Mouse (Mus musculus) inflammation-experienced regulatory T-cells (primary cell): ENCODE data around the gene Dcaf7. TPM values are rescaled to one million over a fixed set of nuclear protein-coding genes. Genes with fewer than 3 reads are reported as not detected.

Source experiments
- polyA plus RNA-seq, 2 experiments: library from polyadenylated mRNA; unstranded; fragments of 100-300 nt; shearing (Covaris generic); gene quantifications; one replicate each; pipeline ENCODE4 v1.2.1; 2017

The Dcaf7 gene
- polyA plus RNA-seq, result 100 to 1,000 TPM in 1 of 2 experiments, 10 to 100 TPM in 1; 81.3 to 108 TPM

DNA sequence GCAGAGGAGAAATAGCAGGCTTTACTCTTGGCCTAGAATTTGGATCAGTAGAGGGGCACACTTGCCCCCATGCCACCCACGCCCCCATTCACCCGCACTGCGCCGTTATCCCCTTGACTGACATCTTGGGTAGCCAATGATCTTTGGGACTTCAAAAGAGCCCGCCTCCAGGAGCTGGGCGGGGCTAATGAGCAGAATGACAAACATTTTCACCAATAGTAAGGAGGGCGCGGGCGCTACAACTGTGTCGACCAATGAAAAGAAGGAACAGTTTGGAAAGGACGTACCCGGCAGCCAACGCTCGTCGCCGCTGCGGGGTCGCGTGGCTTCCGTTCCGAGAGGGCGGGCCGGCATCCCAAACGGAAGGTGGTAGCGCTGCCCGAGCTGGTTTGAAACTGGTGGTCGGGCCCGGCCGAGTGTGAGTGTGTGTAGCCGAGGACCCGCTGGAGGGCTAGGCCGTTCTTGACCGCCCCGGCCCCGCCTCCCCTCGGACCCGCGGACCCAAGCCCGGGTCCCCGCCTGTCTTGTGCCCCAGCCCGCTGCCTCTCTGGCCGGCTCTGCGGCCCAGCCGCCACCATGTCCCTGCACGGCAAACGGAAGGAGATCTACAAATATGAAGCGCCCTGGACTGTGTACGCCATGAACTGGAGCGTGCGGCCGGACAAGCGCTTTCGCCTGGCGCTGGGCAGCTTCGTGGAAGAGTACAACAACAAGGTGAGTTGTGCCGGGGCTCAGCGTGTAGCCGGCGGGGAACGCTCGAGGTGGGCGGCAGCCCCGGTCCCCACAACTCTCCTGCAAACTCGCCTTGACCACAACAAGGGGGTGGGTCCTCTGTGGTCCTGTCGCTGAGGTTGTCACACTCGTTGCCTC, at the start of gene Dcaf7:
Gene Dcaf7, plus strand, starts transcription at position 325 of the 870 bp plus-strand sequence.

DNA sequence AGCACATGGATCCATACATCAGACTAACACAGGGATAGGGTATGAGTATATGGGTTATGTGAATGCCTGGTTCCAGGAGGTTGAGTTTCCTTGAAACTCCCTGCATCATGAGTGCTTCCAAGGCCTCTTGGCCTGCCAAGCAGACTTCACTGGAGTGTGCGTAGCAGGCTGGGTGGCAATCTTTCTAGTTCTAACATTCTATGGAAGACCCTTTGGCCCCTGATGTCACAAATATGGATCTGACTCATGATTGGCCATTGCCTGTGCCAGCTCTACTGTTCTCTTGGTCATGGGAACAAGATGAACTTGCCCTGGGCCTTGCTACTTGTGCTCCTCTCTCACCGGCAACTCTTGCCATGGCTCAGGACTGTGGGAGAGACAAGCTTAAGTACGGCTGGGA, 42.3 kb upstream of the Dcaf7 start, which contains the start of gene Ace3:
Gene Ace3, plus strand, starts transcription at position 301 of the 400 bp plus-strand sequence.

DNA sequence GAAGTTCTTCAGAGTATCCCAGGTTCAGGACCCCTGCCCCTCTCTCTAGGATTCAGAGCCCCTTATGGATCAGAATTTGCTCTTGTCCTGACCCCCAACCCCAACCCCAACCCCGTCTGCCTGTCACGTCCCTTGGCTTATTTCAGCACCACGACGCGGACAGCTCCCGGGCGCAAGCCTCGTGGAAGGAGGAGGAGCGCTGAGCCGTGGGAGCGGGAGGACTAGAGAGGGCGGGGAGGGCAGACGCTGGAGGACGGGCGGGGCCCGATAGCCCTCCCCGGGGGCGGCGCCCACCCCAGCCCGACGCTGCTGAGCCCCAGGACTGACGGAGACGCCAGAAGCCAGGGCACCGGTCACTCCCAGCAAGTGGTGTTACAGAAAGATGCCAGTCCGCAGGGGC, 28.9 kb upstream of the Dcaf7 start, which contains the start of gene Kcnh6:
Gene Kcnh6, plus strand, starts transcription at position 304 of the 400 bp plus-strand sequence.

DNA sequence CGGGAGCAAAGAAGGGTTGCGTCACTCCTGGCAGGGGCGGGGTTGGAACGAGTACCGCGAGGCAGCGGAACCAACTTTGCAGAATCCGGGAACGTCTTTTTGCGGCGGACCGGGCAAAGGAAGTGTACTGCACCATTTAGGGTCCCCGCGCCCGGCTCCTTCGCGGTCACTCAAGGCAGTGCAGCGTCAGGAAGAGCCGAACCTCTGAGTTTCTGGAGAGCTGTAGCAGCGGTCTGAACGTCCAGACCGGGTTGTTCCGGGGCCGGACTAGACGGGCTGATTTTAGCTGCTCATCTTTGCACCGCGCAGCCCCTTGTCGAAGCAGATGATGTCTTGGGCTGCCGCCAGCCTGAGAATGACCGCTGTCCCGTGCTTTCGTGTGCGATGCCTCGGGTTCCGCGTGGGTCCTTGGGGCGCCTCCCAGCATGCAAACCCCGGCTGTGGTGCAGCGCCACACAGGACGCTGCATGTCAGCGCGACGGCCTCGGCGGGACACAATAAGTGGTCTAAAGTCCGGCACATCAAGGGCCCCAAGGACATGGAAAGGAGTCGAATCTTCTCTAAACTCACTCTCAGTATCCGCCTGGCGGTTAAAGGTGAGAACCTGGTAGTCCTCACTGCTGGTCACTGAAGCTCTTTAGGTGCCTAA, 29.4 kb downstream of the Dcaf7 start, which contains the start of gene Taco1:
Gene Taco1, plus strand, starts transcription at position 139 of the 649 bp plus-strand sequence.

DNA sequence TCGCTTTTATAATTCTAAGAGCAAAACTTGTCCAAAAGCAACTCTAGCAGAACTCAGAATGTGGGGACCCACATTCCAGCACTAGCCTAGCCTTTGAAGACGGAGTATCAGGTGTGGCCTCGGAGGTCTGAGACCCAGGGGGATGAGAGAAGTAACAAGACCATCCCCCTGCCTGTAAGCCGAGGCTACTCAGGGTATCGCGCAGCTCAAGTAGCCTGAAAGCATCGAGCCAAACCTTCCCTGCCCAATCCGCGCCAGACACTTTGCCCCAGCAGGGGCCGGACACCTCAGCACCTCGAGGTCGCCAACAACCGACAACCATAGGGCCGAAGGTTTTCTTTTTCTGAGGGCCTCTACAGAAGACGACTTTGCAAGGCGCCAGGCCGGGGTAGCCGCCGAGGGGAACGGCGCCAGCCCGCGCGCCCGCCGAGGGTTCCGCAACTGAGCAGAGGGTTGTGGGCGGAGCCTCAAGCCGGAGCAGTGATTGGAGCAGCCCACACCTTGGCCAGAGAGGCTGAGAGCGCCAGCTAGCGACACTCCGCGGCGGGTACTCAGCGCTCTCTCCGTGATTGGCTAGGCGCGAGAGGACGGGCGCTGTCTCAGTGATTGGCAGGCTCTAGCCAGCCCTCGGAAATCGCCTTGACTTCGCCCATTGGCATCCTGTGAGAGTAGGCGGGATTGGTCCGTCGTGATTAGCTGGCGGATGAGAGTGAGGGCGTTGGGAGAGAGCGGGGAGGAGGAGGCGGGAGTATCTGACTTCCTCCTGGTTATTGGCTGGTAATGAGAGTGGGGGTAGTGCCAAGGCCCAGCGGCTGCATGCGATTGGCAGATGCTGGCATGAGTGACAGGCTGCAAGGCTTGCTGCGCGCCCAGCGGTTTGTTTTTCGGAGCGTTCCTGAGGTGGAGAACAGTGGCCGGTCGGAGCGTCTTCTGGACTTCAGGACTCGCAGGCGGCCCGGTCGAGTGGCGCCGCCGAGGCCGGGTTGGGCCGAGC, 47.3 kb downstream of the Dcaf7 start, which contains the start of gene Map3k3:
Gene Map3k3, plus strand, starts transcription at position 906 of the 994 bp plus-strand sequence.

Other genes starting within 250 kb of the Dcaf7 start
- gene Cyb561, start 83.5 kb upstream of the Dcaf7 start, polyA plus RNA-seq, result 1 to 10 TPM; 3.9 to 4.8 TPM
- 1 to 10 TPM in 1 of 2 experiments, under 1 TPM in 1; 0.14 to 1.4 TPM for gene Ace, start 68.9 kb upstream of the Dcaf7 start, polyA plus RNA-seq
- under 1 TPM in 1 of 2 experiments, not detected in 1; 0.71 TPM for gene Ace3, start 42.2 kb upstream of the Dcaf7 start, polyA plus RNA-seq
- under 1 TPM; 0.11 to 0.38 TPM for gene Kcnh6, start 28.7 kb upstream of the Dcaf7 start, polyA plus RNA-seq
- gene Taco1, start 29.2 kb downstream of the Dcaf7 start, polyA plus RNA-seq, result 10 to 100 TPM; 14.6 to 23.5 TPM
- 100 to 1,000 TPM in 1 of 2 experiments, 10 to 100 TPM in 1; 88.9 to 117 TPM for gene Map3k3, start 47.7 kb downstream of the Dcaf7 start, polyA plus RNA-seq
- gene Gm10840, start 124.0 kb downstream of the Dcaf7 start, polyA plus RNA-seq, result 1 to 10 TPM; 1.2 to 4.5 TPM
- gene Limd2, start 124.0 kb downstream of the Dcaf7 start, polyA plus RNA-seq, result 1,000 to 10,000 TPM; 1,428 to 1,622 TPM
- gene Strada, start 165.3 kb downstream of the Dcaf7 start, polyA plus RNA-seq, result 10 to 100 TPM; 35.2 to 44.5 TPM
- gene Ccdc47, start 179.5 kb downstream of the Dcaf7 start, polyA plus RNA-seq, result 100 to 1,000 TPM; 109 to 115 TPM
- gene Ddx42, start 180.1 kb downstream of the Dcaf7 start, polyA plus RNA-seq, result 100 to 1,000 TPM in 1 of 2 experiments, 10 to 100 TPM in 1; 94.5 to 104 TPM
- gene Ftsj3, start 219.2 kb downstream of the Dcaf7 start, polyA plus RNA-seq, result 10 to 100 TPM; 67.1 to 82.1 TPM
- 100 to 1,000 TPM; 177 to 179 TPM for gene Psmc5, start 219.3 kb downstream of the Dcaf7 start, polyA plus RNA-seq
- 100 to 1,000 TPM; 151 to 190 TPM for gene Smarcd2, start 236.1 kb downstream of the Dcaf7 start, polyA plus RNA-seq
- gene Tcam1, start 239.8 kb downstream of the Dcaf7 start, polyA plus RNA-seq, result under 1 TPM; 0.07 to 0.45 TPM